Comparison of ENCODE assay signal across 15 mouse cellular contexts in the genomic region with DNA sequence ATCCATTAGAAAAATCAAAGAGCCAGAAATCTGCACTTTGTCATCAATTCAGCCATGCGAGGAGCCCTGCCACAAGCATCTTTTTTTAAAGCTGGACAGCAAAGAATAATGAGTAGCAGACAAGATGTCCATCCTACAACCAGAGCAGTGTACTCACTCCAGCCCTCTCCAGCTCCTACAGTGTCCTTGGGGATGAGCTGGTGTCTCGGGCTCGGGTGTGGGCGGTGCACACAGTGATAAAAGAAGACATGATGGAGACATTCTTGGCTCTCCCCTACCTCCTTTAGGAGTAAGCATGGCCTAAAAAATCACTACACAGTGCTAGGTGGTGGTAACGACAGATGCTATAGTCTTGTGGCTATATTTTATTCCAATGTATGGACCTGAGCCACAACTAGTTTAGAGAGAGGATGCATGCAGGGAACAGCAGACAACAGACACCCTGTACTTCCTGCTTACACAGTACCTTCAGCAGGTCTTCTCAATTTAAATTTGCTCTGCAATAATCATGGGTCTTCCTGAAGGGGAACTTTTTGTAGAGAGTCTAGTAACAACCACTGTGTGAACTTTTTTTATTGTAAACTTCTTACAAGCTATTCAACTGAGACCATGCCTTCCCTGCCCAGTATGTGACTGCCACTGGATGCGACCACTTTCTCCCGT.
A peak's percentile ranks its signal among the peaks of the same experiment; 100 is the strongest.
DNase-seq lines count a peak whose midpoint lies in the region; ATAC-seq and TF ChIP-seq lines count a peak whose summit lies in the region.
"Had no signal": no experiment of that assay in that cellular context is flagged by ENCODE, and none has a peak within 500 bp of the region (broad histone marks: within the 10 kb centered on the region; RNA-seq: fewer than 3 reads in every experiment).

No protein-coding gene starts in this region.

- peak; percentile 34; the same call in 1 of the 2 replicates for ATAC-seq in hindbrain, embryonic 14.5 days (ENCODE audit: low FRiP score)
- no peak for ATAC-seq in hindbrain, postnatal 0 days
- ATAC-seq in CD4-positive, CD25-positive, alpha-beta regulatory T cell, adult 4 months: peak; percentile 58
- ATAC-seq in inflammation-experienced regulatory T-cells, adult 6 months: peak; percentile 71
- ATAC-seq: intestine, embryonic 15.5 days had no signal

- peaks cover 11% of the 10 kb centered on the region for H3K4me1 ChIP-seq in hindbrain, embryonic 14.5 days (replicated peaks; ENCODE audit: control insufficient read depth, insufficient read depth, low read length)
- 0 out of 2 replicates have a peak, but pooled peaks cover 4% of the 10 kb centered on the region for H3K4me1 ChIP-seq in hindbrain, postnatal 0 days (ENCODE audit: insufficient read depth, low read length)

- 0 out of 2 replicates have a peak overlapping the region, but pooled peaks have one; percentile 29 for H3K27ac ChIP-seq in hindbrain, embryonic 14.5 days
- H3K27ac ChIP-seq in hindbrain, postnatal 0 days: no peak overlapping the region
- H3K27ac ChIP-seq: intestine, embryonic 15.5 days; stomach, postnatal 0 days had no signal

- TF ChIP-seq CTCF in hindbrain, postnatal 0 days (IDR thresholded peaks at IDR 0.05; ENCODE audit: low read depth): no peak

- H3K36me3 ChIP-seq in hindbrain, embryonic 14.5 days (replicated peaks; ENCODE audit: control insufficient read depth, insufficient read depth): no peaks in the 10 kb centered on the region
- H3K36me3 ChIP-seq in hindbrain, postnatal 0 days (ENCODE audit: insufficient read depth, low read length): no peaks in the 10 kb centered on the region
- H3K36me3 ChIP-seq: intestine, embryonic 15.5 days had no signal

- H3K4me2 ChIP-seq in hindbrain, embryonic 14.5 days (replicated peaks): no peak overlapping the region
- H3K4me2 ChIP-seq in hindbrain, postnatal 0 days (ENCODE audit: low read depth, low read length): no peak overlapping the region
- H3K4me2 ChIP-seq: intestine, embryonic 15.5 days had no signal

- 67% methylated on average over 7 of the region's 7 CpGs for WGBS in hindbrain, embryonic 14.5 days
- WGBS in hindbrain, postnatal 0 days: 50% methylated on average over 7 of the region's 7 CpGs

- H3K27me3 ChIP-seq in hindbrain, embryonic 14.5 days (ENCODE audit: control insufficient read depth, insufficient read depth, low read length): no peaks in the 10 kb centered on the region
- H3K27me3 ChIP-seq in hindbrain, postnatal 0 days (ENCODE audit: insufficient read depth, low read length): no peaks in the 10 kb centered on the region
- H3K27me3 ChIP-seq: intestine, embryonic 15.5 days had no signal

- H3K9ac ChIP-seq in hindbrain, embryonic 14.5 days: no peak overlapping the region
- no peak overlapping the region for H3K9ac ChIP-seq in hindbrain, postnatal 0 days (replicated peaks; ENCODE audit: low read length)
- H3K9ac ChIP-seq: intestine, embryonic 15.5 days had no signal

- no peak overlapping the region for H3K4me3 ChIP-seq in hindbrain, embryonic 14.5 days (replicated peaks; ENCODE audit: low read length)
- H3K4me3 ChIP-seq in hindbrain, postnatal 0 days (ENCODE audit: low read length): no peak overlapping the region
- H3K4me3 ChIP-seq: intestine, embryonic 15.5 days had no signal

- H3K9me3 ChIP-seq in hindbrain, embryonic 14.5 days (ENCODE audit: control insufficient read depth, low read length): no peaks in the 10 kb centered on the region
- H3K9me3 ChIP-seq in hindbrain, postnatal 0 days (ENCODE audit: low read length): no peaks in the 10 kb centered on the region
- H3K9me3 ChIP-seq: G1E; intestine, embryonic 15.5 days had no signal

- DNase-seq in adrenal gland, adult 2 months: peak; percentile 29
- DNase-seq in adrenal gland, postnatal 4 days (ENCODE audit: low spot score in 2 of 2): no peak
- no peak for DNase-seq in hindbrain, embryonic 14.5 days (ENCODE audit: low spot score)
- DNase-seq in hindbrain, postnatal 0 days (ENCODE audit: low spot score): no peak
- no peak for DNase-seq in kidney, postnatal 14 days
- DNase-seq in B cell, adult 2 months: no peak
- DNase-seq: cerebellum, postnatal 10 days; gastrocnemius, postnatal 10 days; kidney, postnatal 4 days; lung, postnatal 10 days had no signal
